Mouse (Mus musculus) stomach, embryonic 15.5 days (tissue): ENCODE results near the gene Skap2. TPM values are rescaled to one million over a fixed set of nuclear protein-coding genes. Genes with fewer than 3 reads are reported as not detected.

ENCODE experiments used
- ATAC-seq: fragments of 200-750 bp; cut with Nextera tagmentation; 2 replicates; pipeline ENCODE4 v1.8.0; 2017; ENCODE audit warnings: low read depth, moderate number of reproducible peaks, moderate TSS enrichment; ENCODE audit not compliant: insufficient read depth, low FRiP score
- H3K27ac ChIP-seq: fragments of 300-500 bp; sonication (generic); 2 replicates; pipeline ENCODE4 v1.5.1; 2015; ENCODE audit warnings: mild to moderate bottlenecking, inconsistent platforms
- H3K27me3 ChIP-seq: fragments of 300-500 bp; sonication (generic); replicated peaks from 2 replicates; pipeline ENCODE4 v1.6.1; 2015; ENCODE audit warnings: inconsistent platforms
- H3K36me3 ChIP-seq: fragments of 300-500 bp; sonication (generic); 2 replicates; pipeline ENCODE4 v1.6.1; 2015; ENCODE audit warnings: inconsistent platforms
- H3K4me1 ChIP-seq: fragments of 300-500 bp; sonication (generic); 2 replicates; pipeline ENCODE4 v1.6.1; 2015; ENCODE audit warnings: inconsistent platforms
- H3K4me2 ChIP-seq: fragments of 300-500 bp; sonication (generic); 2 replicates; pipeline ENCODE4 v1.6.1; 2015; ENCODE audit warnings: mild to moderate bottlenecking, inconsistent platforms
- H3K4me3 ChIP-seq: fragments of 300-500 bp; sonication (generic); replicated peaks from 2 replicates; pipeline ENCODE4 v1.5.1; 2015; ENCODE audit warnings: inconsistent platforms
- H3K9ac ChIP-seq: fragments of 300-500 bp; sonication (generic); 2 replicates; pipeline ENCODE4 v1.6.1; 2015; ENCODE audit warnings: inconsistent platforms
- H3K9me3 ChIP-seq: fragments of 300-500 bp; sonication (generic); 2 replicates; pipeline ENCODE4 v1.6.1; 2016; ENCODE audit warnings: inconsistent platforms
- WGBS: fragments of 180-500 bp; shearing (Covaris S2); methylation state at CpG from one replicate; pipeline ENCODE4 v1.1.7; 2015; 5-methylcytosine and 5-hydroxymethylcytosine counted together
- polyA plus RNA-seq: library from polyadenylated mRNA; unstranded; fragments of >200 nt; fragmentation: Nextera tagmentation; extraction: Ambion mirVana; gene quantifications from 2 replicates; pipeline ENCODE4 v1.2.1, GENCODE M21; 2015

The Skap2 gene
- polyA plus RNA-seq, 1 experiment from 2014 or later: 42.1 TPM

GRCm38 (mm10) chr6:52022363-52022762, 10.0 kb upstream of the Skap2 start:
- Histone ChIP-seq H3K9ac (no peak overlapping the region), H3K27me3 (no peaks in the 10 kb centered on the region), H3K4me3 (no peak overlapping the region), H3K27ac (no peak overlapping the region), H3K36me3 (no peaks in the 10 kb centered on the region), H3K9me3 (no peaks in the 10 kb centered on the region), H3K4me1 (no peaks in the 10 kb centered on the region), H3K4me2 (no peak overlapping the region)
- WGBS: 44% methylated on average over 4 of the region's 5 CpGs
- no peak for ATAC-seq

DNA sequence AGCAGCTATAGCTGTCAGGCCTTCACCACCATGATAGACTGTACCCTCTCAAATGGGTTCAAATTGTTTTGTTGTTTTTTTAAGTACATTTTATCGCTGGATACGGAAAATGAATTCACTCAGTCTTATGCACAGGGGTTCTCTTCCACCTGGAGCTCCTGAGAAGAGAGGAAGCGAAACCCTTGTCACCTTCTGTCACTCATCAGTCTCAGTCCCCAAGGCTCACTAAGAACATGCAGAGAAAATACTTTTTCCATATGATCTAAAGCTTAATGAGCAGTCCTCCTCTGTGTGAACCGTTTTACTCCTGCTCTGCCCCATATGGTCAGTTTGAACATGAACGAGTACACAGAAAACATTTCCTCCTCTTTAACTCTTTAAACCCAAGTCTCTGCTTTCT, 7.9 kb upstream of the Skap2 start:
- H3K27me3 ChIP-seq: no peaks in the 10 kb centered on the region
- no peak overlapping the region for H3K4me3 ChIP-seq
- WGBS: 71% methylated on average over 5 of the region's 5 CpGs
- no peak for ATAC-seq
- no peak overlapping the region for H3K4me2 ChIP-seq
- no peaks in the 10 kb centered on the region for H3K36me3 ChIP-seq
- no peak overlapping the region for H3K27ac ChIP-seq
- H3K9me3 ChIP-seq: no peaks in the 10 kb centered on the region
- H3K9ac ChIP-seq: no peak overlapping the region
- no peaks in the 10 kb centered on the region for H3K4me1 ChIP-seq

DNA sequence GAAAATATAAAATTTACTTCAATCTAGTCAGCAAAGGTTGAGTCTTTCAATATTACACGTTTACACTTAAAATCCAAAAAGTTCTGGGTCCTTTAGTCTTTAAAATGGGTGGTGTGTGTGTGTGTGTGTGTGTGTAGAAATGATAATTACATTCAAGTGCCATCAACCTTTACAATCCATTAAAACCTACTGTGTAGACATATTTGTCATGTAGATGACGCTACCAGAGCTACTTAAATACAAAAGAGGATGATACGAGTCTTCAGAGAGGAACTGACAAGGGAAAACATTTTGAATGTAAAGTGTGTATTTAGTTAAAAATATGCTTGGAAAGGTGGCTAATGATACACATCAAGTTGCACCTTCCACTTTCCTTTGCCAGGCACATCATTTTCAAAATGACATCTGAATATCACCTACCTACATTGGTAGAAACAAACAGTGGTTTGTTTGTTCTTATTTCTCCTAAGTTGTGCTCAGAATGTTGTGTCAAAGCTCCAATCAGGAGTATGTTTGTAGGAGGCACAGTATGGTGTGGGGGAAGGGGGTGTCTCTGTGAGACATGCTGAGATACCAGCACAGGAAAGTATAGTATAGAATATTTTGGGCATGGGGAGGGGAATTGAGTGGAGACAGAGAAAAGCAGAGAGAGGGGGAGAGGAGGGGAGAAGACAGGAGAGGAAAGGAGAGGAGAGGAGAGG, 1.0 kb upstream of the Skap2 start:
- no peaks in the 10 kb centered on the region for H3K36me3 ChIP-seq
- no peaks in the 10 kb centered on the region for H3K9me3 ChIP-seq
- H3K4me2 ChIP-seq: peak overlapping the region; percentile 84
- H3K4me3 ChIP-seq: peak overlapping the region; percentile 76
- no peak for ATAC-seq
- peak overlapping the region; percentile 34; the same call in 1 of the 2 replicates for H3K9ac ChIP-seq
- H3K27ac ChIP-seq: no peak overlapping the region
- 9% methylated on average over 3 of the region's 3 CpGs for WGBS
- no peaks in the 10 kb centered on the region for H3K27me3 ChIP-seq
- H3K4me1 ChIP-seq: peaks cover 5% of the 10 kb centered on the region

DNA sequence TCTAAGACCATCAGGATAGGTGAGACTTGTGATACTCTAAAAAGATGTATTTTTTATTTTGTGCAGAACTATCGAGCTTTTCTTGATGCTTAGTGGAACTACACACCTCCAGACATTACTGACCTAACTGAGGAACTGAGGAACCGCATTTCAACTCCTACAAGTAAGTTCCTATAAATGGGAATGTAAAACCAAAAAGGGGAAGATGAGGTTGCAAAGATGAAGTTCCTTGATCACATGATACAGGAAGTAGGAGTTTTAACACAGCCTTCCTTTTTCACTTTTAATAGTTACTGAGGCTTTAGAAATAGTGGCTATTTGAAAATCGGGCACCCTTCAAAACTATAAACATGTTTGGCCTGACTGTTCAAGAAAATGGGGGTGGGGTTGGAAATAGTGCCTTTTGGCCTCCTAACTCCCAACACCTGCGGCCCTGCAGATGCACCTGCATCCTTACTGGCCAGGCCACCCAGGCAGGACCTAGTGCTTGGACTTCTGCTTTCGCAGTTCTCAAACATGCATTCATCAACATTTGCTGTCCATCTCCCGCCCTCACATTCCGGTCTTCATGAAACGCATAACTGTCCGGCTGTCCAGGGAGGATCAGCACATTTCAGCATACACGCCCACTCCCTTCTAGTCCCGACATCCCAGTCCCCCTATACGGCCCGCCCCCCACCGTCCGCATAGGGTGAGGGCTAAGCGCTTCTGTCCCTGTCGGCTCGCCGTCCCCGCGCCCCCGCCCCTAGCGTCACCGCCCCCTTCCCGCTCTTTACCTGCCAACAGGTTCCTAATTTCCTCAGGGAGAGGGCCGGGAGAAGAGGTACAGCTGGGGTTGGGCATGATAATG, 565 bp downstream of the Skap2 start:
- H3K36me3 ChIP-seq: no peaks in the 10 kb centered on the region
- 6% methylated on average over 26 of the region's 26 CpGs for WGBS
- peak overlapping the region; percentile 80 for H3K27ac ChIP-seq
- ATAC-seq: peak; percentile 78
- H3K27me3 ChIP-seq: no peaks in the 10 kb centered on the region; the same call in 1 of the 2 replicates
- H3K4me3 ChIP-seq: peak overlapping the region; percentile 76
- peaks cover 5% of the 10 kb centered on the region for H3K4me1 ChIP-seq
- peak overlapping the region; percentile 84 for H3K4me2 ChIP-seq
- H3K9ac ChIP-seq: peak overlapping the region; percentile 34; the same call in 1 of the 2 replicates
- no peaks in the 10 kb centered on the region for H3K9me3 ChIP-seq

DNA sequence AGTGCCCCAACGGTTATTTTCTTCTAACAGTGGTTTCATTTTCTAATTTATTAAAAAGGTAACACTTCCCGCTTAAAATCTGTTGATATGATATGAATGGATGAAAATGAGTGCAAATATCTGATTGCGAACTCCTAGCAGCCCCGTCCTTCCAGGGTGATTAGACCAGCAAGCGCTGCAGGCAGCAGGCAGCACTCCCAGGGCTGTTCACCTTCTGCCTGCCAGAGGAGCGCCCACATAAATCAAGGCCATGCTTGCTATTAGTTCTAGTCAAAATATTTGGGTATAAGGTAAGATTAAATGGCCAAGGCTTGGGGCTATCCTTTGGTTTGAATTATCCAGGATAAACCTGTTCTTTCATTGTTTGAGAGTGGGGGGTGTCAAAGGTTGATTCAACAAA, 3.0 kb downstream of the Skap2 start:
- H3K4me1 ChIP-seq: peaks cover 13% of the 10 kb centered on the region
- no peaks in the 10 kb centered on the region for H3K36me3 ChIP-seq
- WGBS: 53% methylated on average over 6 of the region's 6 CpGs
- no peaks in the 10 kb centered on the region; the same call in 1 of the 2 replicates for H3K27me3 ChIP-seq
- no peak for ATAC-seq
- H3K9me3 ChIP-seq: no peaks in the 10 kb centered on the region
- H3K9ac ChIP-seq: no peak overlapping the region
- H3K4me3 ChIP-seq: no peak overlapping the region
- H3K4me2 ChIP-seq: no peak overlapping the region
- H3K27ac ChIP-seq: no peak overlapping the region

DNA sequence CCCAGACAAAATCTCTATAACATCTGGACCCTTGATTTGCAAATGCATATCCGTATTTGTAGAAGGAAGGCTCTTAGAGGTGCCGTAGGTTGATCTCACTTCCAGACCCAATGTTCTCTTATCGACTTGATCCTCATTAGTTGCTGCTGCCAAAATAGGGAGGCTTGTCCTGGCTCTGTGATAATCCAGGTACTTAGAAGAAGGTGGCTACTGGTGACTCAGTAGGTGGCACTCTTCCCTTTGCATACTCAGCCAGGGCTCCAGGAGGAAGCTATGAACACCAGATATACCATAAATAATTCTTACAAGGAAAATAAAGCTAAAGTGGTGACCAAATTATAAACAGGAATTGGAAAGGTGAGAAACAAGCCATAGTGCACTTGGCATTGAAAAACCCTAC, 3.6 kb downstream of the Skap2 start:
- H3K9me3 ChIP-seq: no peaks in the 10 kb centered on the region
- no peak overlapping the region for H3K27ac ChIP-seq
- H3K4me3 ChIP-seq: no peak overlapping the region
- no peak for ATAC-seq
- no peak overlapping the region for H3K9ac ChIP-seq
- H3K4me2 ChIP-seq: no peak overlapping the region
- peaks cover 13% of the 10 kb centered on the region for H3K4me1 ChIP-seq
- no peaks in the 10 kb centered on the region for H3K36me3 ChIP-seq
- 41% methylated on average over 3 of the region's 3 CpGs for WGBS
- H3K27me3 ChIP-seq: peaks cover 5% of the 10 kb centered on the region; the same call in 1 of the 2 replicates

DNA sequence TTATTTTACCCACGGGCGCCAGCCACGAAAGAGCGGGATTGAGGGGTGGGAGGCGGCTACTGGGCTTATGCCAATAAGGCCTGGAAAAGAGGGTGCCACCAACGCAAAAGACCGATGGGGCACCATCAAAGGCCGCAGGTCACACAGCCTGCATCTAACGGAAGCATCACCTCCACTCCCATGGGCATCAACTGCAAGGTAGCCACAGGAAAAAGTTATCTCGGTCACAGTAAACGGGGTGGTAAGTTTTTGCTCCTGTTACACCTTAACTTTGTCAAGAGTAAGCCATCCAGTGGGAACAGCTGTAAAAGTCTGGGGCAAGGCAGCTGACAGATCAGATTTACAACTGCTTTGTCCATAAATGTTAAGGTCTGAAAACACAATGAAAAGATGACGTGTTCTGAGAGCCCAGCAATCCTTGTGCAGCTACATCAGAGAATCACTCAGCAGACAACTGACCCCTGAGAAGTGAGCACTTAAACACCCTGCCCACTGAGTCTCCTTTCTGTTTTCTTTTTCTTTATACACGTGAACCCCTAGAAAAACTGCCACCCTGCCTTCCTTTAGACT, 5.6 kb downstream of the Skap2 start:
- ATAC-seq: no peak
- Histone ChIP-seq H3K4me2 (peak overlapping the region; percentile 40), H3K4me3 (peak overlapping the region; percentile 17; the same call in 1 of the 2 replicates), H3K4me1 (peaks cover 11% of the 10 kb centered on the region), H3K27ac (peak overlapping the region; percentile 22; the same call in 1 of the 2 replicates), H3K9ac (no peak overlapping the region), H3K9me3 (no peaks in the 10 kb centered on the region), H3K27me3 (peaks cover 5% of the 10 kb centered on the region; the same call in 1 of the 2 replicates), H3K36me3 (no peaks in the 10 kb centered on the region)
- 28% methylated on average over 13 of the region's 13 CpGs for WGBS

DNA sequence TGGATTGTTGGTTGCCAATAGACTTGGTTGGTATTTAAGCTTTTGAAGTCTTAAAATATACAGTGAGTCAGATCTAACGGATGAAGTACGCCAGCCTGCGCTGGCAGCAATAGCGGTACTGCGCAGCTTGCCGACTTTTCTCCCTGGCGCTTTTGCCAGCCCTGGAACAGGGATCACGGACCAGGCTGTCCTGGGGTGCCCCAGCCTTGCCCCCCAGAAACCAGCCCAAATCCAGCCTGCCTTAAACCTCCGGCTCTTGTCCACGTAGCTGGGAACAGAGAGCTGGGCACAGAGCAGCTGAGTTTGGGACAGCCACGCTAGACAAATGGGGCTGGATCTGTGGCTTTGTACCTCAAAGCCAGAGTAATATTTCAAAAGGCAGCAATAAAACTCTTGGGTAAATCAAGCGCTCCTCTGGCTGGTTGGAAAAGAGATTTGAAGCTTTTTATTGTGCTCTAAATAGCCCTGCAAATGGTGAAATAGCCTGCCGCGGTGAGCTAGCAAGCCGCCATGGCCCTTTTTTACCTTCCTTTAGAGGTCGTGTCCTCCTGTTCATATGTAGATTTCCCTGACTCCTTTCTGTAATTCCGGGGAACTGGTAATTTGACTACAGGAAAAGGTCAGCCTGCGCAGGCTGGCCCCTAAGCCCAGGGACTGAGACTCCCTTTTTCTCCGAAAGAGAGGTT, 6.2 kb downstream of the Skap2 start:
- WGBS: 27% methylated on average over 19 of the region's 19 CpGs
- Histone ChIP-seq H3K27ac (peak overlapping the region; percentile 22; the same call in 1 of the 2 replicates), H3K4me3 (peak overlapping the region; percentile 17), H3K4me2 (peak overlapping the region; percentile 40), H3K9ac (no peak overlapping the region), H3K36me3 (no peaks in the 10 kb centered on the region), H3K27me3 (peaks cover 5% of the 10 kb centered on the region; the same call in 1 of the 2 replicates), H3K9me3 (no peaks in the 10 kb centered on the region), H3K4me1 (peaks cover 8% of the 10 kb centered on the region; the same call in 1 of the 2 replicates)
- ATAC-seq: no peak

- H3K36me3 ChIP-seq: no peaks in the 10 kb centered on the region
- H3K9me3 ChIP-seq: no peaks in the 10 kb centered on the region
- H3K4me1 ChIP-seq: peaks cover 8% of the 10 kb centered on the region; the same call in 1 of the 2 replicates
- peak overlapping the region; percentile 40 for H3K4me2 ChIP-seq
- H3K9ac ChIP-seq: no peak overlapping the region
- H3K27me3 ChIP-seq: peaks cover 5% of the 10 kb centered on the region; the same call in 1 of the 2 replicates
- peak overlapping the region; percentile 17 for H3K4me3 ChIP-seq
- WGBS: 37% methylated on average over 8 of the region's 8 CpGs
- ATAC-seq: no peak
- H3K27ac ChIP-seq: 0 out of 2 replicates have a peak overlapping the region, but pooled peaks have one; percentile 22
Observed at GRCm38 (mm10) chr6:52005616-52005962, 6.8 kb downstream of the Skap2 start.

DNA sequence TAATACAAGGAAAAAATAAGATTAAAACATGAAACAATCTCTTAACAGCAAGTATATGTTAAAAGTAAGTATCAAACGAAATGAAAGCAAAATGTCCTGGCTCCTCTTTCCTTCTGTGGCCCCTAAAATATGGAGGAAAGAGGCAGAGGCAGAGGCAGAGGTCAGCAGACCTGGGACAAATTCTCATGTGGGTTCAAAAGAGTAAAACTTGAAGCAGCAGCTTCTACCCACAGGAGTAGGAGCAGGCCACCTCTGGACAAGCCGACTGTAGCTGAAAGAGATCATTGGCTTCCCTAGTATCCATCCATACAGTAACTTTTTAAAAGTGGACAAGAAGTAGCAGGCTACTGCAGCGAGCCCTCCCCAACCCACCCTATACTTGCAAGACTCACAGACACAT, 7.4 kb downstream of the Skap2 start:
- no peak for ATAC-seq
- no peak overlapping the region for H3K9ac ChIP-seq
- no peaks in the 10 kb centered on the region for H3K9me3 ChIP-seq
- H3K4me1 ChIP-seq: peaks cover 8% of the 10 kb centered on the region; the same call in 1 of the 2 replicates
- no peak overlapping the region for H3K4me3 ChIP-seq
- H3K27me3 ChIP-seq: peaks cover 5% of the 10 kb centered on the region; the same call in 1 of the 2 replicates
- WGBS: 50% methylated on average over 3 of the region's 3 CpGs
- no peak overlapping the region; the same call in 1 of the 2 replicates for H3K4me2 ChIP-seq
- no peaks in the 10 kb centered on the region for H3K36me3 ChIP-seq
- no peak overlapping the region for H3K27ac ChIP-seq

DNA sequence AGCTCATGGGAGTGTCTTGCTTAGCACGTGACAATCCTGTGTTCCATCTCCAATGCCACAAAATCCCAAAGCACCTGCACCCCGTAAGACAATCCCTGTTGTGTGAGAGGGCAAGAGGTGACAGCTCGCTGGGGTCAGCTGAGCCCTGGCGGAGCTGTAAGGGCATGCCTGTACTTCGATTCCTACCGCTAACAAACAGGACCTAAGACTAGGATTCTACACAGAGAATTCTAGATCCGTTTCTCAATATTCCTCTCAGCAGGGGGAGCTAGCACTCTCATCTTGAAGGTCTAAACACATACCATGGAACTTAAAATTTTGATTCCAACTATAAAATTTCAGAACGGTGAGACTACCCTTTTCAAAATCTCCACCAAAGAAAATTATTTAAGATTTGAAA, 9.7 kb downstream of the Skap2 start:
- Histone ChIP-seq H3K27me3 (peaks cover 5% of the 10 kb centered on the region; the same call in 1 of the 2 replicates), H3K9ac (no peak overlapping the region), H3K36me3 (no peaks in the 10 kb centered on the region), H3K4me1 (peaks cover 8% of the 10 kb centered on the region; the same call in 1 of the 2 replicates), H3K4me3 (no peak overlapping the region), H3K27ac (no peak overlapping the region), H3K4me2 (no peak overlapping the region), H3K9me3 (no peaks in the 10 kb centered on the region)
- no peak for ATAC-seq
- WGBS: 27% methylated on average over 8 of the region's 8 CpGs
